Mouse (Mus musculus) G1E (cell line): ENCODE data around the gene Gria1.

Source experiments
- CTCF ChIP-seq: IDR thresholded peaks from 2 replicates; pipeline ENCODE4 v1.5.1; 2012; ENCODE audit warnings: low read depth, low read length, inconsistent platforms, mixed read lengths
- GATA1 ChIP-seq: IDR thresholded peaks from 2 replicates; pipeline ENCODE4 v1.6.1; 2012; ENCODE audit warnings: borderline replicate concordance, low read length, inconsistent platforms, mixed read lengths
- POLR2AphosphoS5 ChIP-seq: IDR thresholded peaks from 2 replicates; pipeline ENCODE4 v1.6.1; 2012; ENCODE audit warnings: low read depth, low read length, inconsistent platforms; ENCODE audit not compliant: insufficient replicate concordance
- TAL1 ChIP-seq: conservative IDR thresholded peaks from 2 replicates; pipeline ENCODE4 v1.6.1; 2012; ENCODE audit warnings: low read depth, low read length, inconsistent platforms, mixed read lengths

DNA sequence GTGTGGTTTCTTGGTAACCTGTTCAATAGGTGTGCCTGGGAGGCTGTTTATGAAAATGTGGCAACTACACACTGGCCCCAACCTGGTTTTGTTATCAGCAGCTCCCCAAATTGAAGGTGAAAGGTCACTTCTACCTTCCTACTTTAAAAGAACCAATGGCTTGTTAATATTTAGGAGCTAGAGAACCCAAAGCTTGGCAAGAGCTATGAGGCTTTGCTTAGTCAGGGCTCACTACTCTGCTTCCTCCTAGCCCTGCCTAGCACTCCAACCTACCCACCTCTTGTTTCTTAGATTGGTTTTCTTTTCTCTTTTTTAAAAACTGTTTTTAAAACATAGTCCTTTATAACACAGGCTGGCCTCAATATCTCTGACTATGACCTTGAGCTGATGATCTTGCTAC is 79.5 kb downstream of the Gria1 start:
- TF ChIP-seq CTCF (no peak), POLR2AphosphoS5 (no peak), GATA1 (no peak), TAL1 (no peak)
